Mouse (Mus musculus): ENCODE data around the gene Gorasp2.
A peak's percentile ranks its signal among the peaks of the same experiment; 100 is the strongest.

Gene Gorasp2

GRCm38 (mm10) chr2:70660887-70661714 is at the start of gene Gorasp2:
Gene Gorasp2 (plus strand): TSS chr2:70661576.
- DNase-seq (ENCODE audit: low spot score): peak; percentile 98

- DNase-seq (ENCODE audit: low spot score): no peak
These were observed 46.5 kb upstream of the Gorasp2 start for GRCm38 (mm10) chr2:70614745-70615351.

GRCm38 (mm10) chr2:70616076-70616475 is 45.3 kb upstream of the Gorasp2 start:
- no peak for DNase-seq (ENCODE audit: low spot score)

GRCm38 (mm10) chr2:70616617-70617016 is 44.8 kb upstream of the Gorasp2 start:
- no peak for DNase-seq (ENCODE audit: low spot score)

- no peak for DNase-seq (ENCODE audit: low spot score)
These were observed 42.0 kb upstream of the Gorasp2 start for GRCm38 (mm10) chr2:70619232-70619835.

GRCm38 (mm10) chr2:70620225-70620624 is 41.2 kb upstream of the Gorasp2 start:
- peak; percentile 37 for DNase-seq (ENCODE audit: low spot score)

- no peak for DNase-seq (ENCODE audit: low spot score)
These were observed 39.1 kb upstream of the Gorasp2 start for GRCm38 (mm10) chr2:70622244-70622643.

- DNase-seq (ENCODE audit: low spot score): no peak
These were observed 35.6 kb upstream of the Gorasp2 start for GRCm38 (mm10) chr2:70625761-70626160.

GRCm38 (mm10) chr2:70628397-70628796 is 33.0 kb upstream of the Gorasp2 start:
- DNase-seq (ENCODE audit: low spot score): no peak

GRCm38 (mm10) chr2:70629339-70629761 is 32.0 kb upstream of the Gorasp2 start:
- no peak for DNase-seq (ENCODE audit: low spot score)

GRCm38 (mm10) chr2:70629921-70630320 is 31.5 kb upstream of the Gorasp2 start:
- no peak for DNase-seq (ENCODE audit: low spot score)

GRCm38 (mm10) chr2:70631321-70631720 is 30.1 kb upstream of the Gorasp2 start:
- DNase-seq (ENCODE audit: low spot score): no peak

- no peak for DNase-seq (ENCODE audit: low spot score)
These were observed 29.0 kb upstream of the Gorasp2 start for GRCm38 (mm10) chr2:70632412-70632811.

GRCm38 (mm10) chr2:70634028-70634690 is 27.2 kb upstream of the Gorasp2 start:
- no peak for DNase-seq (ENCODE audit: low spot score)

GRCm38 (mm10) chr2:70640968-70641367 is 20.4 kb upstream of the Gorasp2 start:
- DNase-seq (ENCODE audit: low spot score): no peak

- DNase-seq (ENCODE audit: low spot score): peak; percentile 81
These were observed 18.3 kb upstream of the Gorasp2 start for GRCm38 (mm10) chr2:70642971-70643565.

GRCm38 (mm10) chr2:70645266-70645780 is 16.1 kb upstream of the Gorasp2 start:
- DNase-seq (ENCODE audit: low spot score): no peak

GRCm38 (mm10) chr2:70647681-70648080 is 13.7 kb upstream of the Gorasp2 start:
- no peak for DNase-seq (ENCODE audit: low spot score)

- DNase-seq (ENCODE audit: low spot score): no peak
These were observed 13.1 kb upstream of the Gorasp2 start for GRCm38 (mm10) chr2:70648271-70648670.

- no peak for DNase-seq (ENCODE audit: low spot score)
These were observed 11.9 kb upstream of the Gorasp2 start for GRCm38 (mm10) chr2:70649471-70649870.

- no peak for DNase-seq (ENCODE audit: low spot score)
These were observed 9.6 kb upstream of the Gorasp2 start for GRCm38 (mm10) chr2:70651820-70652219.

GRCm38 (mm10) chr2:70657083-70657482 is 4.3 kb upstream of the Gorasp2 start:
- no peak for DNase-seq (ENCODE audit: low spot score)

Measured in adipocyte (in vitro differentiated cells).